Mouse (Mus musculus) embryonic fibroblast, embryonic 13.5 days (primary cell): ENCODE data around the gene Plb1.

Source experiments
- CTCF ChIP-seq: IDR thresholded peaks from 2 replicates; pipeline ENCODE4 v1.5.1; 2011; ENCODE audit warnings: mild to moderate bottlenecking, control low read depth, low read length, moderate library complexity, borderline replicate concordance; ENCODE audit not compliant: insufficient read depth
- POLR2A ChIP-seq: IDR thresholded peaks from 2 replicates; pipeline ENCODE4 v1.6.1; 2011; ENCODE audit warnings: low read depth, mild to moderate bottlenecking, control low read depth, low read length, moderate library complexity

- TF ChIP-seq CTCF, result no peak
- no peak for TF ChIP-seq POLR2A
Measured at GRCm38 (mm10) chr5:32240741-32241140, 8.2 kb downstream of the Plb1 start.
